Mouse (Mus musculus) macrophage (primary cell): ENCODE measurements at regions not wholly inside any gene's neighbourhood (a gene's known extent, or its start where the extent isn't known, plus 50 kb on each side); places are given as distances from the start of the nearest gene placed in this dataset.
"Not testable (repeated sequence)": the region's sequence is repeated elsewhere in the genome, so short reads cannot be mapped to it uniquely, and the experiment has no call there.

Experiments used
- H3K27ac ChIP-seq: fragments of 350-480 bp; formaldehyde crosslinking; 2 replicates; pipeline ENCODE4 v1.9.0; 2021
- H3K36me3 ChIP-seq: fragments of 350-480 bp; formaldehyde crosslinking; 2 replicates; pipeline ENCODE4 v1.9.0; 2021; ENCODE audit errors: inconsistent target
- H3K4me3 ChIP-seq: fragments of 350-480 bp; formaldehyde crosslinking; 2 replicates; pipeline ENCODE4 v1.9.0; 2021; ENCODE audit errors: inconsistent target
- H3K79me2 ChIP-seq: fragments of 350-480 bp; formaldehyde crosslinking; 2 replicates; pipeline ENCODE4 v1.9.0; 2021; ENCODE audit errors: inconsistent target
- WGBS: methylation state at CpG from one replicate; pipeline ENCODE4 v1.1.7; 2026; ENCODE audit warnings: inconsistent platforms; ENCODE audit not compliant: missing documents; 5-methylcytosine and 5-hydroxymethylcytosine counted together

- WGBS = 96% methylated on average over 2 of the region's 2 CpGs
- Histone ChIP-seq H3K4me3 (no peak overlapping the region), H3K36me3 (no peaks in the 10 kb centered on the region), H3K79me2 (no peaks in the 10 kb centered on the region), H3K27ac (no peak overlapping the region)
Measured at GRCm38 (mm10) chr10:10116442-10116841, 215.6 kb upstream of the Stxbp5 start.

GRCm38 (mm10) chr10:10113256-10113655, 212.4 kb upstream of the Stxbp5 start:
- H3K27ac ChIP-seq = no peak overlapping the region
- H3K4me3 ChIP-seq = no peak overlapping the region
- no peaks in the 10 kb centered on the region for H3K79me2 ChIP-seq
- H3K36me3 ChIP-seq = no peaks in the 10 kb centered on the region

- 93% methylated on average over 4 of the region's 4 CpGs for WGBS
Measured at GRCm38 (mm10) chr10:10111055-10111454, 210.2 kb upstream of the Stxbp5 start.

GRCm38 (mm10) chr10:10109867-10110266, 209.0 kb upstream of the Stxbp5 start:
- H3K4me3 ChIP-seq = no peak overlapping the region
- no peaks in the 10 kb centered on the region for H3K36me3 ChIP-seq
- WGBS = 94% methylated on average over 8 of the region's 8 CpGs
- H3K79me2 ChIP-seq = no peaks in the 10 kb centered on the region
- H3K27ac ChIP-seq = no peak overlapping the region

More at GRCm38 (mm10) chr10:10111055-10111454, 210.2 kb upstream of the Stxbp5 start:
- Histone ChIP-seq H3K79me2 (no peaks in the 10 kb centered on the region), H3K4me3 (no peak overlapping the region), H3K36me3 (no peaks in the 10 kb centered on the region), H3K27ac (no peak overlapping the region)

- WGBS = 24% methylated on average over 3 of the region's 3 CpGs
- no peaks in the 10 kb centered on the region for H3K36me3 ChIP-seq
- H3K79me2 ChIP-seq = no peaks in the 10 kb centered on the region
- no peak overlapping the region for H3K27ac ChIP-seq
- no peak overlapping the region for H3K4me3 ChIP-seq
Measured at GRCm38 (mm10) chr10:10107123-10107525, 206.2 kb upstream of the Stxbp5 start.

GRCm38 (mm10) chr10:10106646-10107045, 205.8 kb upstream of the Stxbp5 start:
- no peak overlapping the region for H3K27ac ChIP-seq
- no peaks in the 10 kb centered on the region for H3K79me2 ChIP-seq
- H3K36me3 ChIP-seq = no peaks in the 10 kb centered on the region
- no peak overlapping the region for H3K4me3 ChIP-seq
- WGBS = 100% methylated on average over 1 of the region's 1 CpGs

- Histone ChIP-seq H3K36me3 (no peaks in the 10 kb centered on the region), H3K27ac (no peak overlapping the region), H3K4me3 (no peak overlapping the region), H3K79me2 (no peaks in the 10 kb centered on the region)
- 100% methylated on average over 2 of the region's 2 CpGs for WGBS
Measured at GRCm38 (mm10) chr10:10101641-10102040, 200.8 kb upstream of the Stxbp5 start.

- no peaks in the 10 kb centered on the region for H3K79me2 ChIP-seq
- H3K27ac ChIP-seq = no peak overlapping the region
- H3K36me3 ChIP-seq = no peaks in the 10 kb centered on the region
- H3K4me3 ChIP-seq = no peak overlapping the region
- 100% methylated on average over 1 of the region's 1 CpGs for WGBS
Measured at GRCm38 (mm10) chr10:10098521-10098920, 197.6 kb upstream of the Stxbp5 start.

- 88% methylated on average over 1 of the region's 1 CpGs for WGBS
- Histone ChIP-seq H3K4me3 (no peak overlapping the region), H3K79me2 (no peaks in the 10 kb centered on the region)
Measured at GRCm38 (mm10) chr10:10094113-10094512, 193.2 kb upstream of the Stxbp5 start.

GRCm38 (mm10) chr10:10093713-10094112, 192.8 kb upstream of the Stxbp5 start:
- H3K79me2 ChIP-seq = no peaks in the 10 kb centered on the region
- no peak overlapping the region for H3K4me3 ChIP-seq
- H3K27ac ChIP-seq = no peak overlapping the region
- no peaks in the 10 kb centered on the region for H3K36me3 ChIP-seq
- 56% methylated on average over 2 of the region's 2 CpGs for WGBS

More at GRCm38 (mm10) chr10:10094113-10094512, 193.2 kb upstream of the Stxbp5 start:
- Histone ChIP-seq H3K36me3 (no peaks in the 10 kb centered on the region), H3K27ac (no peak overlapping the region)

- no peaks in the 10 kb centered on the region for H3K79me2 ChIP-seq
- H3K27ac ChIP-seq = no peak overlapping the region
- 92% methylated on average over 4 of the region's 4 CpGs for WGBS
- no peaks in the 10 kb centered on the region for H3K36me3 ChIP-seq
- no peak overlapping the region for H3K4me3 ChIP-seq
Measured at GRCm38 (mm10) chr10:10085934-10086333, 185.1 kb upstream of the Stxbp5 start.

- no peaks in the 10 kb centered on the region for H3K36me3 ChIP-seq
- no peaks in the 10 kb centered on the region for H3K79me2 ChIP-seq
- H3K4me3 ChIP-seq = no peak overlapping the region
- no peak overlapping the region for H3K27ac ChIP-seq
Measured at GRCm38 (mm10) chr10:10070146-10070545, 169.3 kb upstream of the Stxbp5 start.

GRCm38 (mm10) chr10:10069704-10070103, 168.8 kb upstream of the Stxbp5 start:
- H3K4me3 ChIP-seq, H3K79me2 ChIP-seq, H3K27ac ChIP-seq, H3K36me3 ChIP-seq: not testable (repeated sequence)

GRCm38 (mm10) chr10:10046753-10047152, 145.9 kb upstream of the Stxbp5 start:
- no peak overlapping the region for H3K4me3 ChIP-seq
- H3K79me2 ChIP-seq = no peaks in the 10 kb centered on the region
- H3K27ac ChIP-seq = no peak overlapping the region
- WGBS = 100% methylated on average over 1 of the region's 1 CpGs
- no peaks in the 10 kb centered on the region for H3K36me3 ChIP-seq

- Histone ChIP-seq H3K36me3 (no peaks in the 10 kb centered on the region), H3K79me2 (no peaks in the 10 kb centered on the region)
Measured at GRCm38 (mm10) chr10:10046318-10046717, 145.4 kb upstream of the Stxbp5 start.

GRCm38 (mm10) chr10:10009244-10009643, 108.4 kb upstream of the Stxbp5 start:
- no peak overlapping the region for H3K27ac ChIP-seq
- H3K4me3 ChIP-seq = no peak overlapping the region
- no peaks in the 10 kb centered on the region for H3K79me2 ChIP-seq
- WGBS = 65% methylated on average over 4 of the region's 5 CpGs
- no peaks in the 10 kb centered on the region for H3K36me3 ChIP-seq

More at GRCm38 (mm10) chr10:10046318-10046717, 145.4 kb upstream of the Stxbp5 start:
- H3K4me3 ChIP-seq = no peak overlapping the region
- H3K27ac ChIP-seq = no peak overlapping the region
